Mouse (Mus musculus) CH12.LX (cell line): ENCODE measurements around the gene Incenp. TPM values are rescaled to one million over a fixed set of nuclear protein-coding genes. Genes with fewer than 3 reads are reported as not detected.

Experiments used
- DNase-seq: peaks from one replicate; pipeline ENCODE4 v3.0.0-alpha.2; 2013; ENCODE audit errors: extremely low read depth
- H3K27ac ChIP-seq: 2 replicates; pipeline ENCODE4 v1.5.1; 2012; ENCODE audit warnings: low read depth, mild to moderate bottlenecking, control low read depth, moderate library complexity; ENCODE audit not compliant: insufficient read depth
- H3K27me3 ChIP-seq: replicated peaks from 2 replicates; pipeline ENCODE3; 2012; ENCODE audit warnings: inconsistent platforms
- H3K36me3 ChIP-seq, 2 experiments: replicated peaks in 1 of 2; 2 replicates each; pipeline versions ENCODE3 to v1.6.1; 2012; ENCODE audit warnings: inconsistent platforms in 1 of 2, low read length in 1 of 2, mild to moderate bottlenecking in 1 of 2, mixed read lengths in 1 of 2, moderate library complexity in 1 of 2; ENCODE audit not compliant: control insufficient read depth in 1 of 2, insufficient read depth in 1 of 2
- H3K4me1 ChIP-seq, 2 experiments: 2 replicates each; pipeline ENCODE4 v1.6.1; 2012; ENCODE audit warnings: inconsistent platforms in 1 of 2, moderate library complexity in 1 of 2; ENCODE audit not compliant: insufficient read depth in 2 of 2, control insufficient read depth in 1 of 2
- H3K4me2 ChIP-seq: 2 replicates; pipeline ENCODE4 v1.6.1; 2012; ENCODE audit warnings: low read depth, mild to moderate bottlenecking, control low read depth; ENCODE audit not compliant: poor library complexity, insufficient read depth, severe bottlenecking
- H3K4me3 ChIP-seq, 3 experiments: fragments of 150-350 bp in 1 of 3; sonication (generic) in 1 of 3; replicated peaks in 1 of 3; 2 replicates each; pipeline versions ENCODE3 to v1.5.1; 2011 to 2012; ENCODE audit warnings: low read depth in 2 of 3, low read length in 2 of 3, mild to moderate bottlenecking in 2 of 3, moderate library complexity in 2 of 3, control low read depth in 1 of 3, improper control_type of control experiment in 1 of 3, inconsistent platforms in 1 of 3, mixed read lengths in 1 of 3; ENCODE audit not compliant: poor library complexity in 1 of 3
- H3K79me2 ChIP-seq: replicated peaks from 2 replicates; pipeline ENCODE4 v1.6.1; 2012; ENCODE audit warnings: mild to moderate bottlenecking, moderate library complexity; ENCODE audit not compliant: control insufficient read depth, poor library complexity, insufficient read depth, severe bottlenecking; ENCODE audit errors: extremely low read depth
- H3K9ac ChIP-seq: 2 replicates; pipeline ENCODE4 v1.6.1; 2012; ENCODE audit warnings: low read depth, mild to moderate bottlenecking, control low read depth, moderate library complexity; ENCODE audit not compliant: insufficient read depth
- H3K9me3 ChIP-seq: replicated peaks from 2 replicates; pipeline ENCODE3; 2012; ENCODE audit warnings: low read length, inconsistent platforms, mixed read lengths
- BHLHE40 ChIP-seq: IDR thresholded peaks from 2 replicates; pipeline ENCODE4 v1.6.1; 2011; ENCODE audit warnings: mild to moderate bottlenecking, low read depth, low read length, improper control_type of control experiment
- CHD1 ChIP-seq: IDR thresholded peaks from 2 replicates; pipeline ENCODE4 v1.6.1; 2012; ENCODE audit warnings: low read depth, low read length, improper control_type of control experiment, inconsistent platforms
- CHD2 ChIP-seq: IDR thresholded peaks from 2 replicates; pipeline ENCODE4 v1.6.1; 2011; ENCODE audit warnings: low read length, improper control_type of control experiment
- CTCF ChIP-seq, 2 experiments: IDR thresholded peaks in 1 of 2; conservative IDR thresholded peaks in 1 of 2; 2 replicates each; pipeline ENCODE4 v1.5.1; 2011 to 2012; ENCODE audit warnings: low read depth in 2 of 2, low read length in 2 of 2, improper control_type of control experiment in 1 of 2, inconsistent platforms in 1 of 2, mild to moderate bottlenecking in 1 of 2, moderate library complexity in 1 of 2
- E2F4 ChIP-seq: IDR thresholded peaks from 2 replicates; pipeline ENCODE4 v1.6.1; 2011; ENCODE audit warnings: low read depth, low read length, improper control_type of control experiment; ENCODE audit not compliant: insufficient replicate concordance
- ELF1 ChIP-seq: IDR thresholded peaks from 2 replicates; pipeline ENCODE4 v1.6.1; 2014; ENCODE audit warnings: low read depth, mild to moderate bottlenecking, inconsistent platforms, low read length, improper control_type of control experiment
- EP300 ChIP-seq: IDR thresholded peaks from 2 replicates; pipeline ENCODE4 v1.6.1; 2011; ENCODE audit warnings: low read length, improper control_type of control experiment
- ETS1 ChIP-seq: conservative IDR thresholded peaks from 2 replicates; pipeline ENCODE4 v1.6.1; 2012; ENCODE audit warnings: low read depth, mild to moderate bottlenecking, inconsistent platforms, low read length, improper control_type of control experiment, moderate library complexity
- GABPA ChIP-seq: IDR thresholded peaks from 2 replicates; pipeline ENCODE4 v1.6.1; 2012; ENCODE audit warnings: low read depth, low read length, improper control_type of control experiment, inconsistent platforms; ENCODE audit not compliant: insufficient replicate concordance
- HCFC1 ChIP-seq: IDR thresholded peaks from 2 replicates; pipeline ENCODE4 v1.6.1; 2012; ENCODE audit warnings: low read depth, mild to moderate bottlenecking, inconsistent platforms, low read length, improper control_type of control experiment
- IRF4 ChIP-seq: IDR thresholded peaks from 2 replicates; pipeline ENCODE4 v1.6.1; 2014; ENCODE audit warnings: low read depth, mild to moderate bottlenecking, inconsistent platforms, low read length, improper control_type of control experiment
- JUN ChIP-seq: IDR thresholded peaks from 2 replicates; pipeline ENCODE4 v1.6.1; 2011; ENCODE audit warnings: low read depth, mild to moderate bottlenecking, low read length, improper control_type of control experiment, moderate library complexity; ENCODE audit not compliant: insufficient read depth
- JUND ChIP-seq: conservative IDR thresholded peaks from 2 replicates; pipeline ENCODE4 v1.6.1; 2011; ENCODE audit warnings: low read depth, low read length, improper control_type of control experiment
- KAT2A ChIP-seq: IDR thresholded peaks from 2 replicates; pipeline ENCODE4 v1.6.1; 2012; ENCODE audit warnings: low read length, improper control_type of control experiment, inconsistent platforms; ENCODE audit not compliant: insufficient replicate concordance
- MAFK ChIP-seq: IDR thresholded peaks from 2 replicates; pipeline ENCODE4 v1.6.1; 2011; ENCODE audit warnings: low read length, improper control_type of control experiment; ENCODE audit not compliant: insufficient replicate concordance
- MAX ChIP-seq: IDR thresholded peaks from 2 replicates; pipeline ENCODE4 v1.6.1; 2011; ENCODE audit warnings: low read length, improper control_type of control experiment
- MAZ ChIP-seq: IDR thresholded peaks from 2 replicates; pipeline ENCODE4 v1.6.1; 2012; ENCODE audit warnings: low read depth, mild to moderate bottlenecking, inconsistent platforms, low read length, improper control_type of control experiment, moderate library complexity
- MEF2A ChIP-seq: IDR thresholded peaks from 2 replicates; pipeline ENCODE4 v1.6.1; 2014; ENCODE audit warnings: low read depth, mild to moderate bottlenecking, inconsistent platforms, low read length, improper control_type of control experiment, borderline replicate concordance
- MXI1 ChIP-seq: IDR thresholded peaks from 2 replicates; pipeline ENCODE4 v1.6.1; 2011; ENCODE audit warnings: mild to moderate bottlenecking, low read depth, low read length, improper control_type of control experiment
- MYC ChIP-seq: IDR thresholded peaks from 2 replicates; pipeline ENCODE4 v1.6.1; 2011; ENCODE audit warnings: low read depth, mild to moderate bottlenecking, improper control_type of control experiment, low read length
- NELFE ChIP-seq: IDR thresholded peaks from 2 replicates; pipeline ENCODE4 v1.6.1; 2011; ENCODE audit warnings: low read depth, low read length, improper control_type of control experiment
- NRF1 ChIP-seq: IDR thresholded peaks from 2 replicates; pipeline ENCODE4 v1.6.1; 2014; ENCODE audit warnings: low read depth, mild to moderate bottlenecking, inconsistent platforms, low read length, improper control_type of control experiment, moderate library complexity
- PAX5 ChIP-seq: IDR thresholded peaks from 2 replicates; pipeline ENCODE4 v1.6.1; 2012; ENCODE audit warnings: low read length, inconsistent platforms, mixed read lengths
- POLR2A ChIP-seq: IDR thresholded peaks from 2 replicates; pipeline ENCODE4 v1.6.1; 2011; ENCODE audit warnings: low read depth, mild to moderate bottlenecking, improper control_type of control experiment, low read length
- POLR2AphosphoS2 ChIP-seq: IDR thresholded peaks from 2 replicates; pipeline ENCODE4 v1.6.1; 2011; ENCODE audit warnings: low read depth, low read length, improper control_type of control experiment
- RAD21 ChIP-seq: IDR thresholded peaks from 2 replicates; pipeline ENCODE4 v1.6.1; 2011; ENCODE audit warnings: low read depth, mild to moderate bottlenecking, low read length, improper control_type of control experiment, moderate library complexity
- RCOR1 ChIP-seq: conservative IDR thresholded peaks from 2 replicates; pipeline ENCODE4 v1.6.1; 2012; ENCODE audit warnings: low read depth, mild to moderate bottlenecking, inconsistent platforms, low read length, improper control_type of control experiment
- SIN3A ChIP-seq: IDR thresholded peaks from 2 replicates; pipeline ENCODE4 v1.6.1; 2012; ENCODE audit warnings: low read length, improper control_type of control experiment, inconsistent platforms
- SMC3 ChIP-seq: IDR thresholded peaks from 2 replicates; pipeline ENCODE4 v1.6.1; 2011; ENCODE audit warnings: low read depth, low read length, improper control_type of control experiment
- TBP ChIP-seq: conservative IDR thresholded peaks from 2 replicates; pipeline ENCODE4 v1.6.1; 2011; ENCODE audit warnings: low read depth, low read length, improper control_type of control experiment
- TCF12 ChIP-seq: IDR thresholded peaks from 2 replicates; pipeline ENCODE4 v1.6.1; 2014; ENCODE audit warnings: low read depth, mild to moderate bottlenecking, inconsistent platforms, low read length, improper control_type of control experiment
- UBTF ChIP-seq: IDR thresholded peaks from 2 replicates; pipeline ENCODE4 v1.6.1; 2012; ENCODE audit warnings: low read depth, mild to moderate bottlenecking, inconsistent platforms, low read length, improper control_type of control experiment, moderate library complexity
- USF1 ChIP-seq: IDR thresholded peaks from 2 replicates; pipeline ENCODE4 v1.6.1; 2014; ENCODE audit warnings: low read depth, mild to moderate bottlenecking, inconsistent platforms, low read length, improper control_type of control experiment
- USF2 ChIP-seq: conservative IDR thresholded peaks from 2 replicates; pipeline ENCODE4 v1.6.1; 2011; ENCODE audit warnings: low read depth, low read length, improper control_type of control experiment
- ZC3H11A ChIP-seq: IDR thresholded peaks from 2 replicates; pipeline ENCODE4 v1.6.1; 2012; ENCODE audit warnings: low read depth, mild to moderate bottlenecking, inconsistent platforms, low read length, improper control_type of control experiment
- ZKSCAN1 ChIP-seq: IDR thresholded peaks from 2 replicates; pipeline ENCODE4 v1.6.1; 2012; ENCODE audit warnings: low read depth, inconsistent platforms, low read length, improper control_type of control experiment, borderline replicate concordance
- ZMIZ1 ChIP-seq: IDR thresholded peaks from 2 replicates; pipeline ENCODE4 v1.6.1; 2012; ENCODE audit warnings: low read depth, mild to moderate bottlenecking, inconsistent platforms, low read length, improper control_type of control experiment
- ZNF384 ChIP-seq: IDR thresholded peaks from 2 replicates; pipeline ENCODE4 v1.6.1; 2012; ENCODE audit warnings: low read depth, low read length, improper control_type of control experiment, inconsistent platforms
- dilution Hi-C: fragments of 300-500 bp; cut with MboI; formaldehyde crosslinking; loops from 2 replicates; pipeline ENCODE4 v1.14.3; 2020; ENCODE audit warnings: low sequenced_read_pairs; ENCODE audit not compliant: extremely low pct_unique_long_range_greater_than_20kb, extremely low pct_ligation_motif_present
- in situ Hi-C: fragments of 300-500 bp; cut with MboI; formaldehyde crosslinking; loops from 3 replicates; pipeline ENCODE4 v1.14.3; 2019; ENCODE audit warnings: low sequenced_read_pairs, low pct_ligation_motif_present, low pct_unique_long_range_greater_than_20kb, mixed read lengths
- polyA plus RNA-seq: library from polyadenylated mRNA; unstranded; fragments of >175 nt; gene quantifications from 2 replicates; pipeline ENCODE4 v1.2.1, GENCODE M21; 2012; ENCODE audit warnings: low read depth; ENCODE audit not compliant: insufficient read length
- total RNA-seq, 2 experiments: library from RNA; depleted of rRNA; stranded (reverse); fragments of 300-350 nt in 1 of 2; fragments of >200 nt in 1 of 2; gene quantifications; 2 replicates each; pipeline ENCODE4 v1.2.3; 2012 to 2014

Gene Incenp
- total and polyA plus RNA-seq, 3 experiments, result 58.5 to 201 (median 73.4) TPM

GRCm38 (mm10) chr19:9936579-9936978, 37.2 kb upstream of the Incenp start:
- dilution Hi-C loops, result no loop called here
- H3K9me3 ChIP-seq, result no peaks in the 10 kb centered on the region
- H3K79me2 ChIP-seq, result no peaks in the 10 kb centered on the region
- DNase-seq, result peak; percentile 96
- no peaks in the 10 kb centered on the region for H3K36me3 ChIP-seq
- no peak overlapping the region for H3K4me3 ChIP-seq
- no peak for TF ChIP-seq JUN
- no peak for TF ChIP-seq POLR2A
- TF ChIP-seq NELFE, result 0 out of 2 replicates have a peak, but pooled peaks have one; percentile 20
- TF ChIP-seq CHD2, result peak; percentile 70
- peak; percentile 76 for TF ChIP-seq MAX
- no peak for TF ChIP-seq ZKSCAN1
- no peak for TF ChIP-seq E2F4
- no peak for TF ChIP-seq GABPA
- no peak for TF ChIP-seq CHD1
- TF ChIP-seq ETS1, result peak; percentile 93
- peak; percentile 99 for TF ChIP-seq BHLHE40
- peak; percentile 96 for TF ChIP-seq MEF2A
- TF ChIP-seq EP300, result peak; percentile 87
- TF ChIP-seq UBTF, result no peak
- TF ChIP-seq ELF1, result peak; percentile 54; the same call in 1 of the 2 replicates
- TF ChIP-seq SMC3, result no peak
- TF ChIP-seq POLR2AphosphoS2, result no peak
- no peak for TF ChIP-seq RAD21
- no peak for TF ChIP-seq ZC3H11A
- no peak for TF ChIP-seq HCFC1
- no peak for TF ChIP-seq NRF1
- TF ChIP-seq CTCF (conservative IDR thresholded peaks at IDR 0.05 in 1 of 2, IDR thresholded peaks at IDR 0.05 in 1 of 2; ENCODE audit: low read depth in 2 of 2, low read length in 2 of 2), result no peak
- TF ChIP-seq TBP, result no peak
- TF ChIP-seq MYC, result peak; percentile 69; the same call in 1 of the 2 replicates
- TF ChIP-seq IRF4, result peak; percentile 66
- TF ChIP-seq ZMIZ1, result no peak
- TF ChIP-seq KAT2A, result 0 out of 2 replicates have a peak, but pooled peaks have one; percentile 45
- TF ChIP-seq RCOR1, result 0 out of 2 replicates have a peak, but pooled peaks have one; percentile 66
- TF ChIP-seq PAX5, result no peak
- TF ChIP-seq ZNF384, result no peak
- no peak for TF ChIP-seq MXI1
- TF ChIP-seq USF1, result peak; percentile 51; the same call in 1 of the 2 replicates
- TF ChIP-seq MAFK, result peak; percentile 81
- peak; percentile 85 for TF ChIP-seq SIN3A
- peak; percentile 67; the same call in 1 of the 2 replicates for TF ChIP-seq MAZ
- TF ChIP-seq USF2, result no peak
- peak; percentile 92 for TF ChIP-seq TCF12
- TF ChIP-seq JUND, result peak; percentile 42; the same call in 1 of the 2 replicates
- TF ChIP-seq, all 38 proteins: peak for 18
- H3K27ac ChIP-seq, result 0 out of 2 replicates have a peak overlapping the region, but pooled peaks have one; percentile 54
- in situ Hi-C loops, result no loop called here
- H3K4me1 ChIP-seq, result peaks cover 27 to 79% of the 10 kb centered on the region in 2 experiments
- H3K27me3 ChIP-seq, result no peaks in the 10 kb centered on the region
- peak overlapping the region; percentile 85 for H3K4me2 ChIP-seq
- H3K9ac ChIP-seq, result peak overlapping the region; percentile 50
